Mouse (Mus musculus) gonadal fat pad, adult 2 months (tissue): ENCODE measurements around the gene Ptger3. TPM values are rescaled to one million over a fixed set of nuclear protein-coding genes. Genes with fewer than 3 reads are reported as not detected.

Experiments used
- DNase-seq: peaks from one replicate; pipeline ENCODE4 v3.0.0-alpha.2; 2012; ENCODE audit warnings: low read depth
- polyA plus RNA-seq: library from polyadenylated mRNA; depleted of rRNA; stranded (reverse); fragments of >200 nt; gene quantifications from 2 replicates; pipeline ENCODE4 v1.2.3, GENCODE M21; 2012

Ptger3 gene
- polyA plus RNA-seq, 1 experiment = 26.0 TPM

GRCm38 (mm10) chr3:157582626-157583405, 16.1 kb downstream of the Ptger3 start:
- no peak for DNase-seq

- no peak for DNase-seq
These were observed 31.2 kb downstream of the Ptger3 start for GRCm38 (mm10) chr3:157597837-157598379.

GRCm38 (mm10) chr3:157604684-157605410, 38.2 kb downstream of the Ptger3 start:
- DNase-seq = no peak

GRCm38 (mm10) chr3:157605411-157605740, 38.7 kb downstream of the Ptger3 start:
- no peak for DNase-seq

- no peak for DNase-seq
These were observed 46.9 kb downstream of the Ptger3 start for GRCm38 (mm10) chr3:157613542-157613941.

GRCm38 (mm10) chr3:157616949-157617348, 50.3 kb downstream of the Ptger3 start:
- DNase-seq = no peak

- no peak for DNase-seq
These were observed 60.7 kb downstream of the Ptger3 start for GRCm38 (mm10) chr3:157627407-157627806.

GRCm38 (mm10) chr3:157630671-157631070, 64.0 kb downstream of the Ptger3 start:
- no peak for DNase-seq

- no peak for DNase-seq
These were observed 64.7 kb downstream of the Ptger3 start for GRCm38 (mm10) chr3:157631383-157631782.

- no peak for DNase-seq
These were observed 67.7 kb downstream of the Ptger3 start for GRCm38 (mm10) chr3:157634431-157634830.

- DNase-seq = no peak
These were observed 69.0 kb downstream of the Ptger3 start for GRCm38 (mm10) chr3:157635713-157636112.

- DNase-seq = no peak
These were observed 70.2 kb downstream of the Ptger3 start for GRCm38 (mm10) chr3:157636887-157637286.

- no peak for DNase-seq
These were observed 70.6 kb downstream of the Ptger3 start for GRCm38 (mm10) chr3:157637341-157637740.

GRCm38 (mm10) chr3:157641634-157642033, 74.9 kb downstream of the Ptger3 start:
- DNase-seq = no peak

- no peak for DNase-seq
These were observed 94.9 kb downstream of the Ptger3 start for GRCm38 (mm10) chr3:157661622-157662021.

GRCm38 (mm10) chr3:157664486-157665041, 97.9 kb downstream of the Ptger3 start:
- no peak for DNase-seq

GRCm38 (mm10) chr3:157665471-157665870, 98.8 kb downstream of the Ptger3 start:
- DNase-seq = no peak

GRCm38 (mm10) chr3:157666142-157666541, 99.5 kb downstream of the Ptger3 start:
- no peak for DNase-seq

GRCm38 (mm10) chr3:157686105-157686504, 119.4 kb downstream of the Ptger3 start:
- no peak for DNase-seq

- DNase-seq = no peak
These were observed 121.9 kb downstream of the Ptger3 start for GRCm38 (mm10) chr3:157688419-157689162.
